Mouse (Mus musculus) left cerebral cortex, postnatal 25 days (tissue): ENCODE data around the gene Rbl2. TPM values are rescaled to one million over a fixed set of nuclear protein-coding genes. Genes with fewer than 3 reads are reported as not detected.

Source experiments
- DNase-seq, 2 experiments: peaks; one replicate each; pipeline ENCODE4 v3.0.0; 2022; ENCODE audit warnings: low spot score in 2 of 2, mixed read lengths in 1 of 2
- intact Hi-C: fragments of 180-260 bp; cut with DNase I; formaldehyde crosslinking; loops from one replicate; pipeline ENCODE4 v1.15.1; 2025
- total RNA-seq, 2 experiments: library from RNA; stranded (reverse); gene quantifications; 2 replicates each; pipeline ENCODE4 v1.2.3; 2021

Rbl2 gene
- 10 to 100 TPM; 35.7 to 37.1 TPM for total RNA-seq

DNA sequence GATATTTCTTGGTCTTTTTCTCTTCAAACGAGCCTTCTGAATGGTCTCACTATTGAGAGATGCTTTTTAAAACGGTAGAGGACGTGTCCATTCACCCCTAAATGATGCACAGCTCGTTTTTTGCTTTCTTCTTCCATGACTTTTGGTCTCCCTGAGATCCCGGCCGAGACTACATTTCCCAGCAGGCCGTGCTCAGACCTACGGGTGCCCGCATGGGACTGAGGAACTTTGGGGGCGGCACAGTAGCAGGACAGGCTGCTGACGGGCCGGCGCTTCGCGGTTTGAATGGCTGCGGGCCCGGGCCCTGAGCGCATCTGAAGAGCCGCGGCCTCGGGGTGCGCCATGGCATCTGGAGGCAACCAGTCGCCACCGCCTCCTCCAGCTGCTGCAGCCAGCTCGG is at the start of gene Rbl2:
Rbl2 (plus strand) TSS at position 224 of the 400 bp plus-strand sequence.
- DNase-seq: peak; percentile 95 to 98
- intact Hi-C loops: no loop called here

DNA sequence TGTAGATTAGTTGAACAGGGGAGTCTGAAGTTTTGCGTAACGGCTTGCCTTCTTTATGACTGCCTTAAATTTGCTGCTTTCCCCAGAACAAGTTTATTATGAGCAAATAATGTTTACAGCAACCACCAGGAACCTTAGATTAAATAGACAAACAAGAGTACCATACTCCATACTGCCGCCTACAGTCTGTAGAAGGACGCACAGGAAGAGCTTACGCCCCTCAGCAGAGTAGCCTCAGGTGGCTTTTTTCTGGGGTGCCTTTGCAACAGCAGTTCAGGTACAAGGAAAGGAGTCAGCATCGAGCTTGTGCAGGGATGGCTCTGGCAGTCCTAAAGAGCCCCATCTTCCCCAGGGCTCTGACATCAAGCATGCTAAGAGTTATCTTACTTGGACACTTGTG is 35.4 kb upstream of the Rbl2 start:
- DNase-seq: no peak
- intact Hi-C loops: no loop called here

DNA sequence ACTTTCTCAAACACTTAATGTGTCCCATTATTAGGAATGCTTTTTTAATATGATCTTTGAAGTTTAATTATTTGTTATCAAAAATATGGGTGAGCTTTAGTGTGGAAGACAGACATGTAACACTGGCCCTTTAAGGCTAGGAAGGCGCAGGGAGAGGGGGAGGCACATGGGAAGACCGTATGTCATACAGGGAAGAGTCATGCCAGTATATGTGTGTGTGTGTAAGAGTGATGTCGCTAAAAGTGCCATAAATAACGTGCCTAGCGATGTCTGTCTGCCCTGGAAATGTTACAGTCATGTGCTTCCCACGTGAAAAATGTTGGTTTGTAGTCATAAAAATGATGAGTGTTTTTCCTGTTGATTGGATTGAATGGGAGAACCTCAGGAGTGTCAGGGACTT is 33.0 kb upstream of the Rbl2 start:
- intact Hi-C loops: no loop called here
- no peak for DNase-seq

DNA sequence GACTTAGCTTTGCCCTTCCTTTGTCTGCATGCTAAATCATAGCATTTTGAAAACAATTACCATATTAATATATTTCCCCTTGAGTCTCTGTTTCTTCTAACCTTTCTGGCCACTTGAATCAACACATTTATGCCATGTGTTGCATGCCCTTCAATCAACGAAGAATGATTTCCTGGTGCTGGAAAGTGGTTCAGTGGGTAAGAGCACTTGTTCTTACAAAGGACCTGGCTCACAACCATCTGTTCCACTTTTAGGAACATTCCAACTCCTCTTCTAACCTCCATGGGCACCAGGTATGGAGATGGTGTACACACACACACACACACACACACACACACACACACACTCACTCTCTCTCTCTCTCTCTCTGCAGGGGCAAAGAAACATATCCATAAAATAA is 31.2 kb upstream of the Rbl2 start:
- intact Hi-C loops: no loop called here
- DNase-seq: no peak

DNA sequence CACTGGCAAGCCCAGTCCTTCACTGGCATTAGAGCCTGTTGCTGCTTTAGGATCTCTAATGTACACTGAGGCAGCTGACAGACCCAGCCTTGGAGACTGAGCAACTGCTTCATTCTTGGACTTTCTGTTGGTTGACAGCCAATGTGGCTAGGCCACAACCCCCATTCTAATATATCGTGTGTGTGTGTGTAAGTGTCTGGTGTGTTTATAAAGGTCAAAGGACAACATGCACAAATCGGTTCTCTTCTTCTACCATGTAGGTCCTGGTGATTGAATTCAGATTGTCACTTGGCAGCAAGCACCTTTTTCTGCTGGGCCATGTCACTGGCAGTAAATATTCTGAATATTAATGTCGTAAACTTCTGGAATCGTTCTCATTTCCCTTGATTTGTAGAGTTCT is 23.5 kb upstream of the Rbl2 start:
- intact Hi-C loops: no loop called here
- DNase-seq: no peak

DNA sequence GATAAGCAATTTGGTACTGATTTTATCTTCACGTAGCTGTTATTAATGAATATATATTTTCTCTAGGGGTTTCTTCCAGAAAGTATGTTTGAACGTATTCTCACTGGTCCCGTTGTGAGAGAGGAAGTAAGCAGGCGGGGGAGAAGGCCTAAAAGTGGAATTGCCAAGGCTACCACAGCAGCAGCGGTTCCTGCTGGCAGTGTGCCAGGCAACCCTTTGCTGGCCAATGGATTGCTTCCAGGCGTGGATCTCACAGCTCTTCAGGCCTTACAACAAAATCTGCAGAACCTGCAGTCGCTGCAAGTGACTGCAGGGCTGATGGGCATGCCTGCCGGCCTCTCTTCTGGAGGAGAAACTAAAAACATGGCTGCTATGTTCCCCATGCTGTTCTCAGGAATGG is 18.8 kb upstream of the Rbl2 start:
- intact Hi-C loops: no loop called here
- DNase-seq: peak; percentile 73 to 77

DNA sequence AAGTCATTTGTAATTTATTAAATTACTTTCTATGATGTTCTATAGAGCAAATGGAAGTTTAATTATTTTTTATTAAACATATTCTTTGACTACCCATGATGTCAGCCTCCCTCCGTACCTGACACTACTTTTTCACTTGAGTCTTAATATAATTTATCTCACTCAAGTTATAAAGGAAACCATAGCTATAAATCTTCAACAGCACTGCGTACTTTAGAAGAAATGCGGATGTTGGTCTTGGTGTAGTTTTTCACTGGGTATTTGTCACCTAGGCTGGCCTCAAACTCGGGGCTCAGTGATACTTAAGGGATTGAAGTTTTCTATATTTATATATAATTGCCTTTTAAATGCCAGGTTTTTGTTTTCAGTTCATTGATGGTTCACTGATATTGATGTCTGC is 15.4 kb upstream of the Rbl2 start:
- no peak for DNase-seq
- intact Hi-C loops: no loop called here

DNA sequence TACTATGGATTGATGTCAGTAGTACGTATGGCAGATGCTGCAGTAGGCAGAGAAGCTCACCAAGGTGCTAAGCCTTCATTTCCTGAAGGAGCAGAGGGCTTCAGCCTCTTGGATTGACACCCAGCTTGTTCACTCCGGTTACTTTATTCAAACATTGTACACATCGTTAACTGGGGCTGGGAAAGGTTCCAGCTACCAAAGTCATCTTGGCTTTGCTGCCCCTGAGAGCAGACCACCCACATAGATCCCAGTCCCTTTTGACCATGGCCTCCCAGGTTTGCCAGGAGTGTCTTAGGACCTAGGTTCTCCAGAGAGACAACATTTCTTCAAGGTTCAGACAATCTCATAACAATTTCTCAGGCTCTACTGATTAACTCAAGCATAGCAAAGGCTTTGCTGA is 13.0 kb upstream of the Rbl2 start:
- intact Hi-C loops: no loop called here
- no peak for DNase-seq

DNA sequence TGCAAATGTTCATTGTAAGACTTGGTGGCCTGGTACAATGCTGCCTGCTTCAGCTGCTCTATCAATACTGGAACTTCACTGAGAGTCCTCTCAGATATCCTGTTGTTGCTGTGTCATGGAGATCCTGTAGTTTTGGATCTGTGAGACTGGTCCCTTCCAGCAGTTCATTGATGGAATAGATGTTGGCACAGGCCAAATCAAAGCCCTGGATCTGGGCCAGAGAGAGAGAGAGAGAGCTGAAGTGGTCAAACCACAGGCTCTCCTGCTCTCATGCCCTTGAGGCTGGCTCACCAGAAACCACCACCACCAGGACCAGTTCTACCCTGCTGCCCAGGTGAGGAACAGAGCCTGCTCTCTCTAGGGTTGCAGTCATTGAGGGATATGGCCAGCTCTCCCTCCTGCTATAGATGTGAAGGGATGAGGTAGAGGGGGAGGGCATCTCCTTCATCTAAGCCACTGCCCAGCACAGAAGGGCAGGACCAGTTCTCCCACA is 10.7 kb upstream of the Rbl2 start:
- intact Hi-C loops: no loop called here
- DNase-seq: no peak

DNA sequence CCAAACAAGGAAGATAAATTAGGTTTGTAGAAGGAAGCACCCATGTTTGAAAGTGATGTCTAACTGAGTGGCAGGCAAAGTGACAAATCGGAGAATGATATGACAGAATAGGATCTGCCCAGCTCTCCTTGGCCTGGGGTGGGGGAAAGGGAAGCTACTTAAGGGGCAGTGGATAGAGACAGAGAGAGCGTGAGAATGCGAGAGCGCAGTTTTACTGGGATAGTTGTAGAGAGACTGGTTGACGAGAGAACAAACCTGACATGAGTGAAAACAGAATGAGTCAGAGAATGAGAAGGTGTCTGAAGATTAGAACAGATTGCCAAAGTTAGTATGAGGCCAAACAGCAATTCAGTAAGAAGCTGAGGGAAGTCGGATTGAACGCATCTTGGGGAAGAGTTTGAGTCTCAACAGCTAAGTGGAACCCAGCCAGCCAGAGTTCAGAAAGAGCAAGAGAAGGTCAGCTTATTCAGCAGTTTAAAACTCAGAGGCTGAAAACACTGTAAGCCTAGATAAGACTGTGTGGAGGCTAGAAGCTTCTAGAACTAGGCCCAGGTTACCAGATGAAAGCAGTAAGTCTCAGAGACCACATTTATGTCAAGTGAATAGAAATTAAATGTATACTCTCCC is 9.9 kb upstream of the Rbl2 start:
- DNase-seq: peak in 1 of 2 experiments; percentile 23
- intact Hi-C loops: no loop called here

DNA sequence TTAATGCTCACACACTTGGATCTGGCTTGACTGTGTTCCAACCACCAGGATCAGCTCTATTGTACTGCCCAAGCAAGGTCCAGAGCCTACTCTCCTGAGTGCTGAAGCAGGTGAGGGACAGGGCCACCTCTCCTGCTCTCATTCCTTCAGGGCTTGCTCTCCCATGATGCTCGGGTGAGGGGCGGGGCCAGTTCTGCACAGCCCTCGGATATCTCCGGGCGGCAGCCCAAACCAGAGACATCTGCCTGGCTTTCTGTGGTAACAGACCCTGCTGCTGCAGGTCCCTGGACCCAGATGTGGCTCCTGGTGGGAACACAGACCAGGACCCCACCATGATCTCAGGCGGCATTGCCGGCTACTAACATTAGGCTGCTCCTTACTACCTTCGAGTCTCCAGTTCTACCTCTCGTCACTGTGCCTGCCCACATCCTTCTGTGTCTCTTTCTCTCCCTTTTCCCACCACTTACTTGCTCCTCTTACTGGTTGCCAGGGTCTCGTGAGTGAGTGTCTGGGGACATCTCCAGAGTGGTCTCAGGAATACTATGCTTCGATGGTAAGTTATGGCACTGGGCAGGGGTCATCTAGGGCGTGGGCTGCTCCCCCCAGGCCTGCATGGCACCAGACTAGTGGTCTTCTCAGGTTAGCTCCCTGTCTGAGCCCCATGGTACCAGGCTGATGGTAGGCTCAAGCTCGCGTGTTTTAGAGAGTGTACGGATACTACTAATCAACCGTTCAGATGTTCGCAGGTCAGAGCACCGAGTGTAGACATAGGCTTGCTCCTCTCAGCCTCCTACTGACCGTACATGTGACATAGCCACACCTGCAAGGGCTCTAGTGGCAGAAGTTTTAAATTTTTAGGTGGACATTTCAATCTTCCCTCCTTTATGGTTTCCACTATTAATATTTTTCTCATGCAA is 9.0 kb upstream of the Rbl2 start:
- DNase-seq: no peak
- intact Hi-C loops: no loop called here

DNA sequence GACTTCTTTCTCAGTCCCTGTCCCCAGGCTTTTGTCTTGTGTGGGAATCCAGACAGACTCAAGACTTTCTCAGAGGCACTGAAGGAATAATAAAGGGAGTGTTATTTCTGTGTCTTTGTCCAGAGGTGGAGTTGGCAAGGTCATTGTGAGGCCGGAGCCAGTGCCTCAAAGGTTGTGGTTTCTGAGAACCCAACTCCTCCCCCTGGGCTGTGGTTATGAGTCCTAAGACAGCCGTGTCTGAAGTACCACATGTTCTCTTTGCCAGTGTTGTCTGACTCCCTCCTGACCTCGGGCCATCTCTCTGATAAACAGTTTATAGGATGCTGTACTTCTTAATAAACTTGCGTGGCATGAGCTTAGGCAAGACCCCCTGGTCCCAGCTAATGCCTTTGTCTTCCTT is 4.7 kb upstream of the Rbl2 start:
- intact Hi-C loops: no loop called here

DNA sequence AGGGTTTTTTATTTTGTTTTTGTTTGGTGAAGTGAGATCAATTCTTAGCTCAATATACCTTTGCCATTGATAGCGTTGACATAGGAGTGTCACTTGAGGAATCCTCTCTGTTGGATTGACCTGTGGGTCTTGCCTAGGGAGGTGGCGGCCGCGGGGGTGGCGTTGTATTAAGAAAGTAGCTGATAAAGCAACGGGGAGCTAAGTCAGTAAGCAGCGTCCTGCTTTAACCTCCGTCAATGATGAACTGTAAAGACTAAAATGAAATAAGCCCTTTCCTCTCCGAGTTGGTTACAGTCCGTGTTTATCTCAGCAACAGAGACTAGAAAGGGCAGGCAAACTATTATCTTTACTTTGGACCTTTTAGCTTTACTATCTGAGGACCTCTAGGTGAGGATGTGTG is 450 bp upstream of the Rbl2 start:
- intact Hi-C loops: no loop called here
- peak; percentile 6 to 24 for DNase-seq

More for the DNA sequence above, 4.7 kb upstream of the Rbl2 start:
- DNase-seq: no peak

DNA sequence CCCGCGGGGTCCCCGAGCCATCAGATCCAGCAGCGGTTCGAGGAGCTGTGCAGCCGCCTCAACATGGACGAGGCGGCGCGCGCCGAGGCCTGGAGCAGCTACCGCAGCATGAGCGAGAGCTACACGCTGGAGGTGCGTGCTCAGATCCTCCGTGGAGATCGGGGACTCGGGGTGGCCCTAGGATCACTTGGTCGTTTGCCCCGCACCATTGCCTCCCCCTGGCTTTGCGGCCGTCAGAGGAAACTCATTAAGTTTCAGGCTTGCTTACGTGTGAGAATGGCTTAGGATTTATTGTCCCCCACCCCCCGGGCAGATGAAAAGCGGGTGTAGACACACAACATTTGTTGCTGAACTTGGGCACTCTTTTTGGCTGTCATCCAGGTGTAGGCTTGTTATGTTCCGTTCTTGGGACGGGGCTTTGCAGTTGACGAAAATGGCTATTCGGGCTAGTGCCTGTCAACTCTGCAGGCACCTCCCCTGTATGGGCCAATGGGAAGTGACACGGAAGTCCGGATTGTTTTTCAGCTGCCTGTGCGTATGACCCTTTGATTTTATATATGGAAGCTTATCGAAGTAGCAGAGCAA is 510 bp downstream of the Rbl2 start:
- intact Hi-C loops: no loop called here
- peak; percentile 66 to 80 for DNase-seq

DNA sequence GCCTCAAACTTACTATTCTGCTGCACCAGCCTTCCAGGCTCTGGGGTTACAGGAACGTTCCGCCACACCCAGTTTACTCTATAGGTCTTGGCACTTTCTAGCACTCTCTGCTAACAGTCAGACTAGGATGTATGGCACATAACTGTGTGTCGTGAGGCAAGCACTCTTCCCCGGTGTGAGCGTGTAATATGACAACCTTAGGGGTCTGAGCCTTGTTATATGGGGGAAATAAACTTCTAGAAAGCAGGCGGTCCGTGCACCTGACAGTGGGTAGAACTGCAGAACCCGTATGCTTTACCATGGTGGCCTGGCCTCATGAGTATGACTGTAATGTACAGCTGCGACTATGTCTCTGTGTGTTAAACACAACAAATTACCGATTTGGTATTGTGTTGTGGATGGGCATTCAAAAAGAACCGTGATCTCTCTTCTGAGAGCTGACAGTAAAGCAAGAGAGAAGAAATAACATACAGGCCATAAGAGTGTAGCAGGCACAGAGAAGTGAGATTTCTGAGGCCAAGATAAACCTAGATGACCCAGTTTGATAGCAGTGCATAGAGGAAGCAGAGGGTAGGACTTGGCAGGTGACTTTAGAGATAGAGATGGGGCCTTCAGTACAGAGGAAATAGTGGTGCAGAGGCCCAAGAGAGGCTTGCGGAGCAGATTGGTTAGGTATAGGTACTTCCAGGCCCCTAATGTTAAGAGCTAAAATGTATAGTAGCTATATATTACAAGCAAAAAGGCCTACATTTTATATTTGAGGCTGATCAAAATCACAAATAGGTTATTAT is 7.4 kb downstream of the Rbl2 start:
- intact Hi-C loops: no loop called here
- no peak for DNase-seq

DNA sequence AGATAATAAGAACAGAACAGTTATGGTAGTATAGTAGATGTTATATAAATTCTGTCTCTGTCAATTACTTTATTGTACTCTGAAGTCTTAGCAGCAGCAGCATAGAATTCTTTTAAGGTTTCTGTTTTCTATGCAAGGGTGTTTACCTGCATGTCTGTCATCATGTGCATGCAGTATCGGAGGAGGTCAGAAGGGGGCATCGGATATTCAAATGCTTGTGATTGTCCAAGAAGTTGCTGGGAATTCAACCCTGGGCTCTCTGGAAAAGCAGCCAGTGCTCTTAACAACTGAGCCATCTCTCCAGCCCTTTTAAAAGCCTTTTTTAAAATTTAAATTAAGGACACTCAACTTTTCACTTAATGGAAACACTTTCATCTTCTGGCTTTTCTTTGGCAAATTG is 9.8 kb downstream of the Rbl2 start:
- no peak for DNase-seq
- intact Hi-C loops: no loop called here

DNA sequence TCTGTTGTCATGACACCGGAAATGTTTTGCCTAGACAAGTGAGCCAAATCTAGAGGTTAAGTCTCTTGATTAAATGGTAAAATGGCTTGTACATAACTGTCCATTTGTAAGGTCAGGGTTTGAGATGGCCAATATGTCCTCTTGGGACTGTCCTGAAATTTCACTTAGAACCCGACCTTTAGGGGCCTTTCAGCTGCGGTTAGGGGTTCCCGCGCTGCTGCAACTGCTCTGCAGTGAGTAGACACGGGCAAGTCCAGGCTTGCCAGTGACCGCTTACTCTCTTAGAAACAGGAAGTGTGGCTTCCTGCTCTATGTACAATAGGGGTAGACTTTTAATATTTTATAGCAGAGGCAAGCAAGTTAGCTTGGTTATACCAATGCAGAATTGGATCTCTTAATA is 12.1 kb downstream of the Rbl2 start:
- intact Hi-C loops: no loop called here
- no peak for DNase-seq

DNA sequence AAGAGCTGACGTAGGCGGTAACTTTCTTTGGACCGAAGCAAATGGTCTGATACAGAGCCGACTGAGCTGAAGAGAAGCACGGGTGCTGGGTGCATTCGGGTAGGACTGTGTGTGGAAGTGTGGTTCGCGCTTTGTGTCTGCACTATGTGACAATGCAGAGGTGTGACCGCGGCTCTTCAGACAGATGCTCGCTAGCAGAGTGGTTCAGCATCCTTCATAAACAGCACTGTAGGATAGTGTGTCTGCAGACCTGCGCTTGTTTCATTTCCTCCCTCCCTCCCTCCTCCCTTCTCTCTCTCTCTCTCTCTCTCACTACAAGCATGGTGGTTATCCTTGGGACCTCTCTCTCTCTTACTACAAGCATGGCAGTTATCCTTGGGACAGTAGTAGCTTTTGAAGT is 12.6 kb downstream of the Rbl2 start:
- intact Hi-C loops: no loop called here

DNA sequence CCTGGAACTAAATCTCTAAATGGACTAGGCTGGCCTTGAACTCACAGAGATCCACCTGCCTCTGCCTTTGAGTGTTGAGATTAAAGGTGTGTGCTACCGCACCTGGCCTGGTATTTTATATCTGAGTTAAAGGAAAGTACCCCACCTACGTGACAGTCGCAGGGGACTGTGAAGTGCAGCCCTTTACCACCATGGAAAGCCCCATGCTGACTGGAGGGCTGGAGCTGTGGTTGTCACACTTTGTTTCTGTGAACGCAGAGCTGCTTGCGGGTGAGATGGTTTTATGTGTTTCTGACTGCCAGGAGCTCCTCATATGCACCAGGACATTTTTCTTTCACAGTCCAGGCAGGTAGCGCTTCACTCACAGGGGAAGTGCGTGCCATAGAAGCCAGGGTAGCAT is 18.6 kb downstream of the Rbl2 start:
- DNase-seq: no peak
- intact Hi-C loops: loop anchor here (5.0 kb wide), 1 partner anchor 46 kb away; no protein-coding TSS in a partner anchor

More for the DNA sequence above, 12.6 kb downstream of the Rbl2 start:
- no peak for DNase-seq

DNA sequence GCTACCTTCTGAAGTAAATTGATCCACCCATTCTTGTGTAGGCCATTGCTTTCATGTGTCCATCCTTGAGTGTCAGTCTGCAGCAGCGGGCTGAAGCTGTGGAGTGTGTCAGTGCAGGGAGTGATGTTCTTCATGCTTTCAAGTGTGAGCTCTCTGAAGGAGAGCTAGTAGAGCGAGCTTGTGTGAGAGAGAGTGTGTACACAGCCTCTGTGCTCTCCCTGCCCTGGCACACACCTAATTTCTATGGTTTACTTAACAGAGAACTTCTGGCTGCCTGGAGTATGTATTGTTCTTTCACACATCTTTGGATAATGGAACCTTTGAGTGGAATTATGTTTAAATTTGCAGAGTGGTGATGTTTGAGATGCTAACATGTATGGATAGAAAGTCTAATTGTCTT is 19.7 kb downstream of the Rbl2 start:
- intact Hi-C loops: loop anchor here (5.0 kb wide), 1 partner anchor 47 kb away; no protein-coding TSS in a partner anchor
- no peak for DNase-seq
